Mouse (Mus musculus): ENCODE data around the gene Ttll4. TPM values are rescaled to one million over a fixed set of nuclear protein-coding genes. Genes with fewer than 3 reads are reported as not detected.
A peak's percentile ranks its signal among the peaks of the same experiment; 100 is the strongest.

Ttll4 gene
- polyA plus RNA-seq (2015; fragmentation: Nextera tagmentation; extraction: Ambion mirVana): 7.1 and 10.3 TPM in 2 replicates

- ATAC-seq (replicated peaks; ENCODE audit: extremely low read depth, insufficient read depth, low FRiP score): peak; percentile 98
- H3K36me3 ChIP-seq (ENCODE audit: control insufficient read depth, insufficient read depth): 0 out of 2 replicates have a peak, but pooled peaks cover 2% of the 10 kb centered on the region
- peak within 1 kb of the TSS; percentile 75 for H3K4me2 ChIP-seq (ENCODE audit: low read depth, low read length)
- H3K27me3 ChIP-seq (ENCODE audit: control insufficient read depth, insufficient read depth, low read length): no peaks in the 10 kb centered on the region
- WGBS: under 1% methylated on average over 66 of the region's 66 CpGs
- peak within 1 kb of the TSS; percentile 89 for H3K27ac ChIP-seq (ENCODE audit: low read length)
- peak within 1 kb of the TSS; percentile 94 for H3K4me3 ChIP-seq (ENCODE audit: low read length)
- peaks cover 20% of the 10 kb centered on the region for H3K4me1 ChIP-seq (ENCODE audit: control insufficient read depth, insufficient read depth, low read length)
- H3K9ac ChIP-seq (ENCODE audit: low read length): peak within 1 kb of the TSS; percentile 96
- H3K9me3 ChIP-seq (replicated peaks; ENCODE audit: control insufficient read depth, low read length): no peaks in the 10 kb centered on the region
Measured at GRCm38 (mm10) chr1:74661448-74662195, at the start of gene Ttll4. Ttll4 (plus strand) TSS chr1:74661745.

GRCm38 (mm10) chr1:74624183-74624582 lies 37.4 kb upstream of the Ttll4 start:
- Histone ChIP-seq H3K4me1 (ENCODE audit: control insufficient read depth, insufficient read depth, low read length) (no peaks in the 10 kb centered on the region), H3K36me3 (ENCODE audit: control insufficient read depth, insufficient read depth) (no peaks in the 10 kb centered on the region), H3K4me3 (ENCODE audit: low read length) (no peak overlapping the region), H3K27me3 (ENCODE audit: control insufficient read depth, insufficient read depth, low read length) (no peaks in the 10 kb centered on the region), H3K9ac (ENCODE audit: low read length) (no peak overlapping the region), H3K27ac (ENCODE audit: low read length) (no peak overlapping the region), H3K9me3 (replicated peaks; ENCODE audit: control insufficient read depth, low read length) (no peaks in the 10 kb centered on the region), H3K4me2 (ENCODE audit: low read depth, low read length) (no peak overlapping the region)
- no peak for ATAC-seq (replicated peaks; ENCODE audit: extremely low read depth, insufficient read depth, low FRiP score)
- 81% methylated on average over 1 of the region's 1 CpGs for WGBS

DNA sequence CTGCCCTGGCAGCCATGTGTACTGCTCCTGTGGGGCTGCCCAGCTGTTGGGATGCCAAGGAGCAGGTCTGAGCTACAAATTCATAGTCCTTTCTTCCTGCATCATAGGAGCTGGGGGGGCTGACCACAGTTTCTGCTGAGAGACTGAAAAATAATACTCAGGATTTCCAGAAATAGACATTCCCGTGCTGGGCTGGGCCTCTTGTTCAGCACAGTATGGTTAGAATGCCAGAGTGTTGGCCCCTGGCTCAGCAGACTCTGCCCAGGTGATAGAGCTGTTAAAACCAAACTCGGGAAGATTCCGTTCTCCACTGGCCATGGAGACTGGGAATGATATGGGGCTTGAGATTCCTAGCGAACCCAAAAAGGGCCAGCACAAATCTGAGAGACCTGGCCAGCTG lies 35.5 kb upstream of the Ttll4 start:
- Histone ChIP-seq H3K9me3 (replicated peaks; ENCODE audit: control insufficient read depth, low read length) (no peaks in the 10 kb centered on the region), H3K4me3 (ENCODE audit: low read length) (no peak overlapping the region), H3K27me3 (ENCODE audit: control insufficient read depth, insufficient read depth, low read length) (no peaks in the 10 kb centered on the region), H3K36me3 (ENCODE audit: control insufficient read depth, insufficient read depth) (no peaks in the 10 kb centered on the region), H3K27ac (ENCODE audit: low read length) (no peak overlapping the region), H3K9ac (ENCODE audit: low read length) (no peak overlapping the region), H3K4me2 (ENCODE audit: low read depth, low read length) (no peak overlapping the region), H3K4me1 (ENCODE audit: control insufficient read depth, insufficient read depth, low read length) (no peaks in the 10 kb centered on the region)
- ATAC-seq (replicated peaks; ENCODE audit: extremely low read depth, insufficient read depth, low FRiP score): no peak
- WGBS: 64% methylated on average over 4 of the region's 4 CpGs

- no peak overlapping the region for H3K9ac ChIP-seq (ENCODE audit: low read length)
- ATAC-seq (replicated peaks; ENCODE audit: extremely low read depth, insufficient read depth, low FRiP score): no peak
Measured at GRCm38 (mm10) chr1:74628001-74628400, 33.5 kb upstream of the Ttll4 start.

GRCm38 (mm10) chr1:74632734-74633133 lies 28.8 kb upstream of the Ttll4 start:
- H3K9ac ChIP-seq (ENCODE audit: low read length): no peak overlapping the region
- no peak overlapping the region for H3K27ac ChIP-seq (ENCODE audit: low read length)
- no peak for ATAC-seq (replicated peaks; ENCODE audit: extremely low read depth, insufficient read depth, low FRiP score)
- WGBS: 82% methylated on average over 4 of the region's 4 CpGs
- no peak overlapping the region for H3K4me3 ChIP-seq (ENCODE audit: low read length)
- H3K4me1 ChIP-seq (ENCODE audit: control insufficient read depth, insufficient read depth, low read length): no peaks in the 10 kb centered on the region
- no peaks in the 10 kb centered on the region for H3K36me3 ChIP-seq (ENCODE audit: control insufficient read depth, insufficient read depth)
- H3K4me2 ChIP-seq (ENCODE audit: low read depth, low read length): no peak overlapping the region
- no peaks in the 10 kb centered on the region for H3K27me3 ChIP-seq (ENCODE audit: control insufficient read depth, insufficient read depth, low read length)
- no peaks in the 10 kb centered on the region for H3K9me3 ChIP-seq (replicated peaks; ENCODE audit: control insufficient read depth, low read length)

More at GRCm38 (mm10) chr1:74628001-74628400, 33.5 kb upstream of the Ttll4 start:
- Histone ChIP-seq H3K4me2 (ENCODE audit: low read depth, low read length) (no peak overlapping the region), H3K9me3 (replicated peaks; ENCODE audit: control insufficient read depth, low read length) (no peaks in the 10 kb centered on the region), H3K36me3 (ENCODE audit: control insufficient read depth, insufficient read depth) (no peaks in the 10 kb centered on the region), H3K4me3 (ENCODE audit: low read length) (no peak overlapping the region), H3K4me1 (ENCODE audit: control insufficient read depth, insufficient read depth, low read length) (no peaks in the 10 kb centered on the region), H3K27me3 (ENCODE audit: control insufficient read depth, insufficient read depth, low read length) (no peaks in the 10 kb centered on the region), H3K27ac (ENCODE audit: low read length) (no peak overlapping the region)
- WGBS: 52% methylated on average over 7 of the region's 7 CpGs

- Histone ChIP-seq H3K27ac (ENCODE audit: low read length) (no peak overlapping the region), H3K4me2 (ENCODE audit: low read depth, low read length) (no peak overlapping the region)
Measured at GRCm38 (mm10) chr1:74643524-74643923, 18.0 kb upstream of the Ttll4 start.

DNA sequence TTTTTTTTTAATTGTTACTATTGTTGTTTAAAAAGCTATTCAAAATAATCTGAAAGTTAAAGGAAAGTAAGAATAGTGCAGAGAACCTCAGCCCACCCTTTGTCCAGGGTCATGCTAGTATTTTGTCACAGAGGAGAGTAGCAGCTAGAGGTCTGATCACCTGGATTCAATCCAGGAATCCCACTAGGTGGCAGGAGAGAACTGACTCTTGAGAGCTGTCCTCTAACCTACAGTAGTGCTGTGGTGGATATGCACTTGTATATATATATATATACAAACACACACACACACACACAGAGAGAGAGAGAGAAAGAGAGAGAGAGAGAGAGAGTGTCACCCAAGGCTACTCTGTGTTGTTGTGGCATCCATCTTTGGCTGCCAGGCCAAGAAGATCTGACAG lies 17.6 kb upstream of the Ttll4 start:
- Histone ChIP-seq H3K4me3 (ENCODE audit: low read length) (no peak overlapping the region), H3K4me1 (ENCODE audit: control insufficient read depth, insufficient read depth, low read length) (peaks cover 3% of the 10 kb centered on the region), H3K27ac (ENCODE audit: low read length) (no peak overlapping the region), H3K36me3 (ENCODE audit: control insufficient read depth, insufficient read depth) (no peaks in the 10 kb centered on the region), H3K9me3 (replicated peaks; ENCODE audit: control insufficient read depth, low read length) (no peaks in the 10 kb centered on the region), H3K9ac (ENCODE audit: low read length) (no peak overlapping the region), H3K27me3 (ENCODE audit: control insufficient read depth, insufficient read depth, low read length) (no peaks in the 10 kb centered on the region), H3K4me2 (ENCODE audit: low read depth, low read length) (no peak overlapping the region)
- no peak; the same call in 1 of the 2 replicates for ATAC-seq (replicated peaks; ENCODE audit: extremely low read depth, insufficient read depth, low FRiP score)

More at GRCm38 (mm10) chr1:74643524-74643923, 18.0 kb upstream of the Ttll4 start:
- ATAC-seq (replicated peaks; ENCODE audit: extremely low read depth, insufficient read depth, low FRiP score): peak; percentile 10; the same call in 1 of the 2 replicates
- H3K9me3 ChIP-seq (replicated peaks; ENCODE audit: control insufficient read depth, low read length): no peaks in the 10 kb centered on the region
- H3K4me1 ChIP-seq (ENCODE audit: control insufficient read depth, insufficient read depth, low read length): peaks cover 3% of the 10 kb centered on the region
- no peaks in the 10 kb centered on the region for H3K27me3 ChIP-seq (ENCODE audit: control insufficient read depth, insufficient read depth, low read length)
- no peak overlapping the region for H3K4me3 ChIP-seq (ENCODE audit: low read length)
- H3K9ac ChIP-seq (ENCODE audit: low read length): no peak overlapping the region
- 32% methylated on average over 2 of the region's 2 CpGs for WGBS
- H3K36me3 ChIP-seq (ENCODE audit: control insufficient read depth, insufficient read depth): no peaks in the 10 kb centered on the region

DNA sequence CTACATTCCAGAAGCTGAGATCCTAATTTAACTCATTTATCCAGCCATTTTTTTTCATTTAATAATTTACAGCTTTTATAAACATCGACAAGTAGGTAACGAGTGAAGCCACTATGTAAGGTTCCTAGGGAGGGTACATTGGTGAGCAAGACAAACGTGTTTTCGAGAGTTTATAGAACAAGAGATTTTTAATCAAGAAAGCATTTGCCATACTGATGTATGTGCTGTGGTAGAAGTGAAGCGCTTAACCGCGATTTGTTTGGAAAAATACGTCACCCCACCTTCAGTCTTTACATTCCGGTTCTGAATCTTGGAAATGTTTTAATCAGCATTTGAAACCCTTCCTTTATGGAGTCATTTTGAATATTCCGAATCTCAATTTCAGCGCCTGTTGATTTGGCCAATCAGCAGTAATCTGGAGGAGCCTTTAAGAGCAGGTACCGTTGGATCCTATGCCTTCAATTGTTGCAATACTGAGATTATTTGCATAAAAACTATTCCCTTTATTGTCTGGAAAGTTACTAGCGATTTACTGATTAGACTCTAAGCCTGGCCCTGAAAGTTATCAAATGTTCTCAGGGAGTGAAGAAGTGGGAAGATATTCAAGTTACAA lies 814 bp downstream of the Ttll4 start:
- H3K27ac ChIP-seq (ENCODE audit: low read length): peak overlapping the region; percentile 89
- peak overlapping the region; percentile 96 for H3K9ac ChIP-seq (ENCODE audit: low read length)
- 3% methylated on average over 13 of the region's 13 CpGs for WGBS

DNA sequence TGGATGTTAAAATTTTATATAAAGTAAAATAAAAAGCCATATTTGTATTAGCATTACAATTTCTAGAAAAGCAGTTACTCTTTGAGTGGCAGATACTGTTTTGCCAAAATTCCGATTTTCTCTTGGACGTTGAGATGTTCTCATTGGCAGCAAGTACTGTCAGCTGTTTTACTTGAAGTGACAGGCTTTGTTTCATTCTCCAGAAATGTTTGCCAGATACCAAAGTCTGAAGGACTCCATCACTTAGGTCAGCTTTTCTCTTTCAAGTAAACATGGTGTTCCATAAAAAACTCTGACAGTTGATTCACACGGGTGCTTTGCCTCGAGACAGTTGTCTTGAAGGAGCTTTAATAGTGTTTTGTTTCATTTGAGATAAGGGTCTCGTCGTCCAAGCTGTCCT lies 3.6 kb downstream of the Ttll4 start:
- no peak for ATAC-seq (replicated peaks; ENCODE audit: extremely low read depth, insufficient read depth, low FRiP score)
- Histone ChIP-seq H3K27me3 (ENCODE audit: control insufficient read depth, insufficient read depth, low read length) (no peaks in the 10 kb centered on the region), H3K36me3 (ENCODE audit: control insufficient read depth, insufficient read depth) (0 out of 2 replicates have a peak, but pooled peaks cover 2% of the 10 kb centered on the region), H3K9me3 (replicated peaks; ENCODE audit: control insufficient read depth, low read length) (no peaks in the 10 kb centered on the region), H3K4me2 (ENCODE audit: low read depth, low read length) (no peak overlapping the region), H3K4me1 (ENCODE audit: control insufficient read depth, insufficient read depth, low read length) (peaks cover 30% of the 10 kb centered on the region), H3K27ac (ENCODE audit: low read length) (no peak overlapping the region), H3K4me3 (ENCODE audit: low read length) (no peak overlapping the region), H3K9ac (ENCODE audit: low read length) (no peak overlapping the region)
- WGBS: 37% methylated on average over 6 of the region's 6 CpGs

More for the DNA sequence above, 814 bp downstream of the Ttll4 start:
- ATAC-seq (replicated peaks; ENCODE audit: extremely low read depth, insufficient read depth, low FRiP score): no peak
- H3K27me3 ChIP-seq (ENCODE audit: control insufficient read depth, insufficient read depth, low read length): no peaks in the 10 kb centered on the region
- peak overlapping the region; percentile 75 for H3K4me2 ChIP-seq (ENCODE audit: low read depth, low read length)
- 0 out of 2 replicates have a peak, but pooled peaks cover 2% of the 10 kb centered on the region for H3K36me3 ChIP-seq (ENCODE audit: control insufficient read depth, insufficient read depth)
- H3K4me1 ChIP-seq (ENCODE audit: control insufficient read depth, insufficient read depth, low read length): peaks cover 20% of the 10 kb centered on the region
- H3K4me3 ChIP-seq (ENCODE audit: low read length): peak overlapping the region; percentile 94
- no peaks in the 10 kb centered on the region for H3K9me3 ChIP-seq (replicated peaks; ENCODE audit: control insufficient read depth, low read length)

All from heart, embryonic 16.5 days (tissue).